Mouse (Mus musculus) layer of hippocampus, adult 11-12 months (tissue): ENCODE measurements around the gene Tube1.
"Not testable (repeated sequence)": the region's sequence is repeated elsewhere in the genome, so short reads cannot be mapped to it uniquely, and the experiment has no call there.

Source experiments
- DNase-seq: peaks from one replicate; pipeline ENCODE4 v3.0.0; 2022; ENCODE audit warnings: low spot score

The Tube1 gene

GRCm38 (mm10) chr10:39169642-39170041 is 35.9 kb downstream of the Tube1 start:
- DNase-seq = no peak

- peak; percentile 84 for DNase-seq
Measured at GRCm38 (mm10) chr10:39170181-39170580, 36.4 kb downstream of the Tube1 start.

- DNase-seq = no peak
Measured at GRCm38 (mm10) chr10:39170706-39171105, 36.9 kb downstream of the Tube1 start.

GRCm38 (mm10) chr10:39171134-39171533 is 37.4 kb downstream of the Tube1 start:
- DNase-seq = peak; percentile 93

GRCm38 (mm10) chr10:39171603-39172539 is 38.1 kb downstream of the Tube1 start:
- peak; percentile 96 for DNase-seq

GRCm38 (mm10) chr10:39172540-39172931 is 38.8 kb downstream of the Tube1 start:
- DNase-seq = no peak

GRCm38 (mm10) chr10:39173077-39173476 is 39.3 kb downstream of the Tube1 start:
- no peak for DNase-seq

- DNase-seq = no peak
Measured at GRCm38 (mm10) chr10:39176981-39177380, 43.2 kb downstream of the Tube1 start.

GRCm38 (mm10) chr10:39184864-39185544 is 51.2 kb downstream of the Tube1 start:
- peak; percentile 52 for DNase-seq

- no peak for DNase-seq
Measured at GRCm38 (mm10) chr10:39185545-39185906, 51.8 kb downstream of the Tube1 start.

- DNase-seq = no peak
Measured at GRCm38 (mm10) chr10:39192673-39193072, 58.9 kb downstream of the Tube1 start.

GRCm38 (mm10) chr10:39198216-39198615 is 64.4 kb downstream of the Tube1 start:
- DNase-seq = not testable (repeated sequence)
